Mouse (Mus musculus): ENCODE measurements around the gene Fstl3. TPM values are rescaled to one million over a fixed set of nuclear protein-coding genes. Genes with fewer than 3 reads are reported as not detected.

The Fstl3 gene
- polyA plus RNA-seq, 1 experiment from 2014 or later: 1.9 TPM

- Histone ChIP-seq H3K4me1 (peaks cover 49% of the 10 kb centered on the region), H3K4me3 (peak overlapping the region; percentile 79), H3K27ac (replicated peaks) (peak overlapping the region; percentile 95), H3K9me3 (no peaks in the 10 kb centered on the region), H3K36me3 (replicated peaks) (peaks cover 42% of the 10 kb centered on the region), H3K27me3 (replicated peaks; ENCODE audit: low read depth, poor library complexity, severe bottlenecking) (0 out of 2 replicates have a peak, but pooled peaks cover 4% of the 10 kb centered on the region)
- no peak for DNase-seq (ENCODE audit: low spot score)
- 10% methylated on average over 16 of the region's 16 CpGs for WGBS
These were observed 11.0 kb upstream of the Fstl3 start for GRCm38 (mm10) chr10:79766001-79766507.

GRCm38 (mm10) chr10:79766508-79767325, 10.4 kb upstream of the Fstl3 start, which contains the start of gene Rnf126:
Gene Rnf126 (minus strand): TSS chr10:79766952.
- Histone ChIP-seq H3K4me3 (peak within 1 kb of the TSS; percentile 79), H3K9me3 (no peaks in the 10 kb centered on the region), H3K27ac (replicated peaks) (peak within 1 kb of the TSS; percentile 95), H3K27me3 (replicated peaks; ENCODE audit: low read depth, poor library complexity, severe bottlenecking) (0 out of 2 replicates have a peak, but pooled peaks cover 7% of the 10 kb centered on the region), H3K36me3 (replicated peaks) (peaks cover 36% of the 10 kb centered on the region), H3K4me1 (peaks cover 49% of the 10 kb centered on the region)
- under 1% methylated on average over 101 of the region's 101 CpGs for WGBS
- DNase-seq (ENCODE audit: low spot score): peak; percentile 99

GRCm38 (mm10) chr10:79767372-79768244, 9.5 kb upstream of the Fstl3 start:
- 12% methylated on average over 40 of the region's 40 CpGs for WGBS
- Histone ChIP-seq H3K4me1 (peaks cover 49% of the 10 kb centered on the region), H3K9me3 (peaks cover 5% of the 10 kb centered on the region; the same call in 1 of the 2 replicates), H3K27ac (replicated peaks) (peak overlapping the region; percentile 95), H3K27me3 (replicated peaks; ENCODE audit: low read depth, poor library complexity, severe bottlenecking) (0 out of 2 replicates have a peak, but pooled peaks cover 7% of the 10 kb centered on the region), H3K36me3 (replicated peaks) (peaks cover 27% of the 10 kb centered on the region), H3K4me3 (peak overlapping the region; percentile 79)
- DNase-seq (ENCODE audit: low spot score): peak; percentile 95

- Histone ChIP-seq H3K27me3 (replicated peaks; ENCODE audit: low read depth, poor library complexity, severe bottlenecking) (0 out of 2 replicates have a peak, but pooled peaks cover 7% of the 10 kb centered on the region), H3K4me1 (peaks cover 49% of the 10 kb centered on the region), H3K27ac (replicated peaks) (no peak overlapping the region), H3K9me3 (peaks cover 7% of the 10 kb centered on the region; the same call in 1 of the 2 replicates), H3K36me3 (replicated peaks) (peaks cover 19% of the 10 kb centered on the region), H3K4me3 (peak overlapping the region; percentile 79; the same call in 1 of the 2 replicates)
- peak; percentile 89 for DNase-seq (ENCODE audit: low spot score)
- 2% methylated on average over 5 of the region's 5 CpGs for WGBS
These were observed 8.7 kb upstream of the Fstl3 start for GRCm38 (mm10) chr10:79768400-79768799.

- H3K27me3 ChIP-seq (replicated peaks; ENCODE audit: low read depth, poor library complexity, severe bottlenecking): 0 out of 2 replicates have a peak, but pooled peaks cover 8% of the 10 kb centered on the region
- peaks cover 7% of the 10 kb centered on the region; the same call in 1 of the 2 replicates for H3K9me3 ChIP-seq
- H3K4me1 ChIP-seq: peaks cover 40% of the 10 kb centered on the region
- H3K36me3 ChIP-seq (replicated peaks): peaks cover 10% of the 10 kb centered on the region; the same call in 1 of the 2 replicates
- no peak for DNase-seq (ENCODE audit: low spot score)
- H3K27ac ChIP-seq (replicated peaks): no peak overlapping the region
- 51% methylated on average over 4 of the region's 4 CpGs for WGBS
- H3K4me3 ChIP-seq: no peak overlapping the region
These were observed 7.7 kb upstream of the Fstl3 start for GRCm38 (mm10) chr10:79769329-79769728.

- peaks cover 7% of the 10 kb centered on the region; the same call in 1 of the 2 replicates for H3K9me3 ChIP-seq
- H3K27me3 ChIP-seq (replicated peaks; ENCODE audit: low read depth, poor library complexity, severe bottlenecking): peaks cover 25% of the 10 kb centered on the region
- no peaks in the 10 kb centered on the region for H3K36me3 ChIP-seq (replicated peaks)
- DNase-seq (ENCODE audit: low spot score): no peak
- H3K4me1 ChIP-seq: peaks cover 21% of the 10 kb centered on the region
- 89% methylated on average over 3 of the region's 3 CpGs for WGBS
- H3K27ac ChIP-seq (replicated peaks): no peak overlapping the region
- H3K4me3 ChIP-seq: no peak overlapping the region
These were observed 4.8 kb upstream of the Fstl3 start for GRCm38 (mm10) chr10:79772320-79772719.

GRCm38 (mm10) chr10:79773208-79773607, 3.9 kb upstream of the Fstl3 start:
- DNase-seq (ENCODE audit: low spot score): no peak
- Histone ChIP-seq H3K4me1 (peaks cover 21% of the 10 kb centered on the region), H3K9me3 (peaks cover 7% of the 10 kb centered on the region; the same call in 1 of the 2 replicates), H3K4me3 (no peak overlapping the region), H3K36me3 (replicated peaks) (no peaks in the 10 kb centered on the region), H3K27me3 (replicated peaks; ENCODE audit: low read depth, poor library complexity, severe bottlenecking) (peaks cover 34% of the 10 kb centered on the region), H3K27ac (replicated peaks) (no peak overlapping the region)
- 96% methylated on average over 2 of the region's 2 CpGs for WGBS

- 72% methylated on average over 5 of the region's 5 CpGs for WGBS
- H3K27me3 ChIP-seq (replicated peaks; ENCODE audit: low read depth, poor library complexity, severe bottlenecking): peaks cover 48% of the 10 kb centered on the region
These were observed 2.4 kb upstream of the Fstl3 start for GRCm38 (mm10) chr10:79774486-79775279.

GRCm38 (mm10) chr10:79778006-79778405, 934 bp downstream of the Fstl3 start:
- peak; percentile 56 for DNase-seq (ENCODE audit: low spot score)
- Histone ChIP-seq H3K4me1 (peaks cover 52% of the 10 kb centered on the region), H3K9me3 (no peaks in the 10 kb centered on the region), H3K27ac (replicated peaks) (peak overlapping the region; percentile 64; the same call in 1 of the 2 replicates), H3K36me3 (replicated peaks) (no peaks in the 10 kb centered on the region), H3K4me3 (peak overlapping the region; percentile 54), H3K27me3 (replicated peaks; ENCODE audit: low read depth, poor library complexity, severe bottlenecking) (peaks cover 74% of the 10 kb centered on the region)
- WGBS: 18% methylated on average over 15 of the region's 15 CpGs

More at GRCm38 (mm10) chr10:79774486-79775279, 2.4 kb upstream of the Fstl3 start:
- Histone ChIP-seq H3K4me1 (peaks cover 30% of the 10 kb centered on the region), H3K27ac (replicated peaks) (no peak overlapping the region), H3K4me3 (no peak overlapping the region), H3K36me3 (replicated peaks) (no peaks in the 10 kb centered on the region), H3K9me3 (peaks cover 7% of the 10 kb centered on the region; the same call in 1 of the 2 replicates)
- DNase-seq (ENCODE audit: low spot score): no peak

- H3K4me1 ChIP-seq: peaks cover 52% of the 10 kb centered on the region
- no peaks in the 10 kb centered on the region for H3K9me3 ChIP-seq
- H3K36me3 ChIP-seq (replicated peaks): no peaks in the 10 kb centered on the region
- H3K27ac ChIP-seq (replicated peaks): no peak overlapping the region
- DNase-seq (ENCODE audit: low spot score): no peak
- no peak overlapping the region for H3K4me3 ChIP-seq
- WGBS: 13% methylated on average over 2 of the region's 2 CpGs
- H3K27me3 ChIP-seq (replicated peaks; ENCODE audit: low read depth, poor library complexity, severe bottlenecking): peaks cover 85% of the 10 kb centered on the region
These were observed 2.1 kb downstream of the Fstl3 start for GRCm38 (mm10) chr10:79779193-79779592.
